Mouse (Mus musculus): ENCODE data around the gene Rapgef4. TPM values are rescaled to one million over a fixed set of nuclear protein-coding genes. Genes with fewer than 3 reads are reported as not detected.

Rapgef4 gene
- total and polyA plus RNA-seq, 3 experiments = 15.3 to 38.9 (median 25.4) TPM

- peak; percentile 71 for TF ChIP-seq CTCF (IDR thresholded peaks at IDR 0.05)
- TF ChIP-seq EP300 (IDR thresholded peaks at IDR 0.05; ENCODE audit: insufficient read depth, low read depth, low read length) = no peak
- no peak for TF ChIP-seq POLR2A (IDR thresholded peaks at IDR 0.05; ENCODE audit: insufficient read depth, low read depth, low read length)
- no peaks in the 10 kb centered on the region for H3K27me3 ChIP-seq (ENCODE audit: control insufficient read depth, insufficient read depth, low read length)
- H3K4me1 ChIP-seq (ENCODE audit: control insufficient read depth, insufficient read depth, low read length) = no peaks in the 10 kb centered on the region
- intact Hi-C loops (cut with DNase I) = loop anchor here (1.0 to 5.0 kb wide), 2 partner anchors 70 to 167 kb away; no protein-coding TSS in a partner anchor
- no peaks in the 10 kb centered on the region for H3K36me3 ChIP-seq (ENCODE audit: control insufficient read depth, insufficient read depth, low read length)
- no peak overlapping the region for H3K9ac ChIP-seq (ENCODE audit: low read depth, low read length)
- DNase-seq = peak; percentile 17 to 49
- H3K79me2 ChIP-seq (replicated peaks; ENCODE audit: control insufficient read depth, insufficient read depth, low read length) = no peaks in the 10 kb centered on the region
- H3K27ac ChIP-seq = no peak overlapping the region
- no peak overlapping the region for H3K4me3 ChIP-seq
- WGBS = 45% methylated on average over 8 of the region's 8 CpGs
These were observed 54.6 kb downstream of the Rapgef4 start for GRCm38 (mm10) chr2:72035616-72036015.

- H3K27ac ChIP-seq = no peak overlapping the region
- H3K9ac ChIP-seq (ENCODE audit: low read depth, low read length) = no peak overlapping the region
- no peak for TF ChIP-seq POLR2A (IDR thresholded peaks at IDR 0.05; ENCODE audit: insufficient read depth, low read depth, low read length)
- TF ChIP-seq CTCF (IDR thresholded peaks at IDR 0.05) = no peak
- TF ChIP-seq EP300 (IDR thresholded peaks at IDR 0.05; ENCODE audit: insufficient read depth, low read depth, low read length) = no peak
- H3K36me3 ChIP-seq (ENCODE audit: control insufficient read depth, insufficient read depth, low read length) = no peaks in the 10 kb centered on the region
- H3K4me3 ChIP-seq = no peak overlapping the region
- no peak for DNase-seq
- no peaks in the 10 kb centered on the region for H3K4me1 ChIP-seq (ENCODE audit: control insufficient read depth, insufficient read depth, low read length)
- no peaks in the 10 kb centered on the region for H3K79me2 ChIP-seq (replicated peaks; ENCODE audit: control insufficient read depth, insufficient read depth, low read length)
- intact Hi-C loops (cut with DNase I) = loop anchor here (5.0 kb wide), 1 partner anchor 165 kb away; no protein-coding TSS in a partner anchor
- no peaks in the 10 kb centered on the region for H3K27me3 ChIP-seq (ENCODE audit: control insufficient read depth, insufficient read depth, low read length)
- WGBS = 92% methylated on average over 5 of the region's 5 CpGs
These were observed 56.3 kb downstream of the Rapgef4 start for GRCm38 (mm10) chr2:72037357-72037756.

DNA sequence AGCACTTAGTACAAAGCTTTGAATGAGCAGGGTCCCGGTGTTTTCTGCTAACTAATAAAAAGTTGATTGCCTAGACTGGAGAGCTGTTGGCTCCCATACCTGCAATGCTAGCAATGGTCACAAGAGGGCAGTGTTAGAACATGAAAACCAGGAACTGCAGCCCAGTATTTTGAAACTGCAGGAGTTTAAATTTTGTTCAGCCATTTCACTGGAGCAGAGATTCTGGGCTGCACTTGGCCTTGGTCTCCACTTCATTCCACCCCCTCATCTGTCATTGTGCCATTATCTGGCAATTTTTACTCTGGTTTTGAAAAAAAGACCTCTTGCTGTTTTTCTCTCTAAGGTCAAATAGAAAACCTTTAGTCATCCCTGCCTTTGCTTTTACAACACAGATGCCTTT, 57.2 kb downstream of the Rapgef4 start:
- H3K4me1 ChIP-seq (ENCODE audit: control insufficient read depth, insufficient read depth, low read length) = no peaks in the 10 kb centered on the region
- TF ChIP-seq EP300 (IDR thresholded peaks at IDR 0.05; ENCODE audit: insufficient read depth, low read depth, low read length) = no peak
- TF ChIP-seq CTCF (IDR thresholded peaks at IDR 0.05) = peak; percentile 96
- H3K4me3 ChIP-seq = no peak overlapping the region; the same call in 1 of the 2 replicates
- 14% methylated on average over 1 of the region's 1 CpGs for WGBS
- DNase-seq = peak; percentile 75 to 82
- no peaks in the 10 kb centered on the region for H3K27me3 ChIP-seq (ENCODE audit: control insufficient read depth, insufficient read depth, low read length)
- peak overlapping the region; percentile 62 for H3K27ac ChIP-seq
- intact Hi-C loops (cut with DNase I) = loop anchor here (1.0 to 5.0 kb wide), 4 partner anchors 111 to 353 kb away; no protein-coding TSS in a partner anchor
- no peaks in the 10 kb centered on the region for H3K79me2 ChIP-seq (replicated peaks; ENCODE audit: control insufficient read depth, insufficient read depth, low read length)
- no peak overlapping the region for H3K9ac ChIP-seq (ENCODE audit: low read depth, low read length)
- H3K36me3 ChIP-seq (ENCODE audit: control insufficient read depth, insufficient read depth, low read length) = no peaks in the 10 kb centered on the region

DNA sequence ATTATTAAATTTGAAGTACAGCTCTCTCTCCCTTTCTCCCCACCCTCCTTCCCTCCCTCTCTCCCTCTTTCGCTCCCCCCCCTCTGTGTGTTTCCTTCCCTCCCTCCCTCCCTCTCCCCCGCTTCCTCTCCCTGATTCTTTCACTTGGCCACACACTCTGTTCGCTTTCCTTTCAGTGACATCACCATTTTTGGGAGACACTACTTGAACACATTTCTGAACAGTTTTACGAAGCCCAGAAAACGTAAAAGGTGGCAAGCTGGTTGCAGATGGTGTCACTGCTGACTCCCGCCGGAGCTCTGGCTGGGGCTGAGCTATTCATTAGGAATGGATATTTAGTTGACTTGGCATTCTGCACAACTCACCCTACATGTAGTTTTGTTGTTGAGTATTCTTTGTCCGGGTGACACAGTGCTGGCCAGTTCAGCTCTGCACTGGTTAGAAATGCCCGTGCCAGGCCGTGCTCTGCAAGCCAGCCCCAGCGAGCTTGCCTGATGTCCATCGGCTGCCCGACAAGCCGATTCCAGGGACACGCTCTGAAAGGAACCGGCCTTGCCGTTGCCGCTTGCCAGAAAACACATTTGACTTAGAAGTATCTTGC, 57.7 kb downstream of the Rapgef4 start:
- TF ChIP-seq POLR2A (IDR thresholded peaks at IDR 0.05; ENCODE audit: insufficient read depth, low read depth, low read length) (no peak), CTCF (IDR thresholded peaks at IDR 0.05) (no peak), EP300 (IDR thresholded peaks at IDR 0.05; ENCODE audit: insufficient read depth, low read depth, low read length) (no peak)
- H3K36me3 ChIP-seq (ENCODE audit: control insufficient read depth, insufficient read depth, low read length) = no peaks in the 10 kb centered on the region
- peak overlapping the region; percentile 15 for H3K4me3 ChIP-seq
- H3K27ac ChIP-seq = peak overlapping the region; percentile 71
- no peaks in the 10 kb centered on the region for H3K27me3 ChIP-seq (ENCODE audit: control insufficient read depth, insufficient read depth, low read length)
- no peaks in the 10 kb centered on the region for H3K4me1 ChIP-seq (ENCODE audit: control insufficient read depth, insufficient read depth, low read length)
- H3K9ac ChIP-seq (ENCODE audit: low read depth, low read length) = peak overlapping the region; percentile 18
- intact Hi-C loops (cut with DNase I) = loop anchor here (1.0 to 5.0 kb wide), 4 partner anchors 111 to 352 kb away; no protein-coding TSS in a partner anchor
- WGBS = 37% methylated on average over 18 of the region's 18 CpGs
- peak; percentile 47 to 62 for DNase-seq
- H3K79me2 ChIP-seq (replicated peaks; ENCODE audit: control insufficient read depth, insufficient read depth, low read length) = no peaks in the 10 kb centered on the region

- no peaks in the 10 kb centered on the region for H3K27me3 ChIP-seq (ENCODE audit: control insufficient read depth, insufficient read depth, low read length)
- H3K4me3 ChIP-seq = no peak overlapping the region
- intact Hi-C loops (cut with DNase I) = loop anchor here (2.0 to 5.0 kb wide), 2 partner anchors 163 to 351 kb away; no protein-coding TSS in a partner anchor
- WGBS = 89% methylated on average over 8 of the region's 8 CpGs
- DNase-seq = no peak
- no peak overlapping the region; the same call in 1 of the 2 replicates for H3K27ac ChIP-seq
- H3K36me3 ChIP-seq (ENCODE audit: control insufficient read depth, insufficient read depth, low read length) = no peaks in the 10 kb centered on the region
- TF ChIP-seq EP300 (IDR thresholded peaks at IDR 0.05; ENCODE audit: insufficient read depth, low read depth, low read length) (no peak), POLR2A (IDR thresholded peaks at IDR 0.05; ENCODE audit: insufficient read depth, low read depth, low read length) (no peak), CTCF (IDR thresholded peaks at IDR 0.05) (no peak)
- H3K4me1 ChIP-seq (ENCODE audit: control insufficient read depth, insufficient read depth, low read length) = no peaks in the 10 kb centered on the region
- no peaks in the 10 kb centered on the region for H3K79me2 ChIP-seq (replicated peaks; ENCODE audit: control insufficient read depth, insufficient read depth, low read length)
- H3K9ac ChIP-seq (ENCODE audit: low read depth, low read length) = no peak overlapping the region
These were observed 58.5 kb downstream of the Rapgef4 start for GRCm38 (mm10) chr2:72039522-72040045.

- Histone ChIP-seq H3K36me3 (ENCODE audit: control insufficient read depth, insufficient read depth, low read length) (no peaks in the 10 kb centered on the region), H3K4me1 (ENCODE audit: control insufficient read depth, insufficient read depth, low read length) (no peaks in the 10 kb centered on the region), H3K27me3 (ENCODE audit: control insufficient read depth, insufficient read depth, low read length) (no peaks in the 10 kb centered on the region), H3K79me2 (replicated peaks; ENCODE audit: control insufficient read depth, insufficient read depth, low read length) (no peaks in the 10 kb centered on the region), H3K4me3 (no peak overlapping the region), H3K27ac (no peak overlapping the region), H3K9ac (ENCODE audit: low read depth, low read length) (no peak overlapping the region)
- TF ChIP-seq POLR2A (IDR thresholded peaks at IDR 0.05; ENCODE audit: insufficient read depth, low read depth, low read length) (no peak), CTCF (IDR thresholded peaks at IDR 0.05) (no peak), EP300 (IDR thresholded peaks at IDR 0.05; ENCODE audit: insufficient read depth, low read depth, low read length) (no peak)
- 76% methylated on average over 6 of the region's 6 CpGs for WGBS
- intact Hi-C loops (cut with DNase I) = no loop called here
- no peak for DNase-seq
These were observed 60.0 kb downstream of the Rapgef4 start for GRCm38 (mm10) chr2:72041087-72041486.

All from heart, adult 2 months (tissue).